9 mouse cellular contexts compared by ENCODE assay signal in genomic region chr7:124708771-124709485, GRCm38 (mm10).
DNase-seq lines count a peak whose midpoint lies in the region; ATAC-seq and TF ChIP-seq lines count a peak whose summit lies in the region.
"Had no signal": no experiment of that assay in that cellular context is flagged by ENCODE, and none has a peak within 500 bp of the region (broad histone marks: within the 10 kb centered on the region; RNA-seq: fewer than 3 reads in every experiment).

No protein-coding gene starts in this region.

- TF ChIP-seq POLR2A in kidney, adult 2 months (IDR thresholded peaks at IDR 0.05; ENCODE audit: low read depth, low read length), result no peak

- no peak for TF ChIP-seq EP300 in liver, postnatal 0 days (IDR thresholded peaks at IDR 0.05; ENCODE audit: low read depth)

- no peaks in the 10 kb centered on the region for H3K36me3 ChIP-seq in kidney, adult 2 months (ENCODE audit: control insufficient read depth, insufficient read depth, low read length)
- H3K36me3 ChIP-seq in liver, postnatal 0 days (replicated peaks; ENCODE audit: insufficient read depth, low read length), result no peaks in the 10 kb centered on the region
- H3K36me3 ChIP-seq: heart, embryonic 13.5 days had no signal

- no peaks in the 10 kb centered on the region for H3K9me3 ChIP-seq in liver, postnatal 0 days (ENCODE audit: low read length)
- H3K9me3 ChIP-seq: heart, embryonic 13.5 days had no signal

- H3K4me3 ChIP-seq in kidney, adult 2 months (ENCODE audit: insufficient read depth, low read depth, low read length), result no peak overlapping the region
- no peak overlapping the region for H3K4me3 ChIP-seq in liver, postnatal 0 days (ENCODE audit: low read depth, low read length)
- H3K4me3 ChIP-seq: heart, embryonic 13.5 days had no signal

- WGBS in kidney, adult 2 months, result 37% methylated on average over 11 of the region's 11 CpGs
- 65% methylated on average over 11 of the region's 11 CpGs for WGBS in liver, postnatal 0 days (ENCODE audit: insufficient replicate concordance)

- H3K27me3 ChIP-seq in kidney, adult 2 months (replicated peaks; ENCODE audit: control insufficient read depth, insufficient read depth, low read length), result no peaks in the 10 kb centered on the region
- no peaks in the 10 kb centered on the region for H3K27me3 ChIP-seq in liver, postnatal 0 days (ENCODE audit: insufficient read depth, low read length)
- H3K27me3 ChIP-seq: heart, embryonic 13.5 days had no signal

- peak; percentile 2 for DNase-seq in kidney, adult 2 months
- no peak for DNase-seq in kidney, postnatal 25 days
- DNase-seq in brain, adult 2 months (ENCODE audit: low read depth, low spot score), result peak; percentile 96
- DNase-seq in frontal cortex, postnatal 10 days (ENCODE audit: low spot score in 2 of 2), result peak; percentile 22 to 24
- peak; percentile 26 for DNase-seq in layer of hippocampus, adult 9-10 months (ENCODE audit: low spot score)
- DNase-seq in ovary, postnatal 14 days (ENCODE audit: low spot score), result peak; percentile 29
- DNase-seq in liver, postnatal 0 days, result no peak

- H3K4me1 ChIP-seq in kidney, adult 2 months (ENCODE audit: control insufficient read depth, insufficient read depth, low read length), result no peaks in the 10 kb centered on the region
- H3K4me1 ChIP-seq in liver, postnatal 0 days (ENCODE audit: insufficient read depth), result no peaks in the 10 kb centered on the region
- H3K4me1 ChIP-seq: heart, embryonic 13.5 days had no signal

- no peak overlapping the region for H3K27ac ChIP-seq in kidney, adult 2 months (ENCODE audit: insufficient read depth, low read depth, low read length)
- no peak overlapping the region for H3K27ac ChIP-seq in liver, postnatal 0 days (ENCODE audit: low read depth)
- H3K27ac ChIP-seq: heart, embryonic 13.5 days had no signal

- no peak overlapping the region for H3K4me2 ChIP-seq in liver, postnatal 0 days (ENCODE audit: low read depth, low read length)
- H3K4me2 ChIP-seq: heart, embryonic 13.5 days had no signal

- TF ChIP-seq CTCF in kidney, adult 2 months (conservative IDR thresholded peaks at IDR 0.05; ENCODE audit: insufficient read depth, insufficient read length, low read depth, low read length), result no peak
- no peak for TF ChIP-seq CTCF in liver, postnatal 0 days (IDR thresholded peaks at IDR 0.05; ENCODE audit: low read depth)

- H3K9ac ChIP-seq in liver, postnatal 0 days (replicated peaks), result no peak overlapping the region
- H3K9ac ChIP-seq: heart, embryonic 13.5 days had no signal

- ATAC-seq in liver, postnatal 0 days, result no peak
- no peak for ATAC-seq in erythroid progenitor cell, adult 5-6 weeks (replicated peaks; ENCODE audit: low FRiP score, poor library complexity, severe bottlenecking)

Comparison
In these comparisons a context has a peak if more than half of its experiments do, and no peak if none do; other contexts are left out.
1. DNase-seq: peak in kidney, adult 2 months (single experiment), brain, adult 2 months (single experiment), frontal cortex, postnatal 10 days (2 of 2), layer of hippocampus, adult 9-10 months (single experiment) and ovary, postnatal 14 days (single experiment); none in kidney, postnatal 25 days (0 of 2) and liver, postnatal 0 days (single experiment).